Mouse (Mus musculus) liver, adult 2 months (tissue): Measurements from ENCODE around the gene Gm12184.

Source experiments
- CTCF ChIP-seq: fragments of 200-500 bp; IDR thresholded peaks from 2 replicates; pipeline ENCODE4 v1.5.1; 2011; ENCODE audit warnings: low read depth, low read length, control low read depth
- POLR2A ChIP-seq: fragments of 200-500 bp; IDR thresholded peaks from 2 replicates; pipeline ENCODE4 v1.6.1; 2011; ENCODE audit warnings: low read length, control low read depth; ENCODE audit not compliant: insufficient read depth; ENCODE audit errors: extremely low read depth

DNA sequence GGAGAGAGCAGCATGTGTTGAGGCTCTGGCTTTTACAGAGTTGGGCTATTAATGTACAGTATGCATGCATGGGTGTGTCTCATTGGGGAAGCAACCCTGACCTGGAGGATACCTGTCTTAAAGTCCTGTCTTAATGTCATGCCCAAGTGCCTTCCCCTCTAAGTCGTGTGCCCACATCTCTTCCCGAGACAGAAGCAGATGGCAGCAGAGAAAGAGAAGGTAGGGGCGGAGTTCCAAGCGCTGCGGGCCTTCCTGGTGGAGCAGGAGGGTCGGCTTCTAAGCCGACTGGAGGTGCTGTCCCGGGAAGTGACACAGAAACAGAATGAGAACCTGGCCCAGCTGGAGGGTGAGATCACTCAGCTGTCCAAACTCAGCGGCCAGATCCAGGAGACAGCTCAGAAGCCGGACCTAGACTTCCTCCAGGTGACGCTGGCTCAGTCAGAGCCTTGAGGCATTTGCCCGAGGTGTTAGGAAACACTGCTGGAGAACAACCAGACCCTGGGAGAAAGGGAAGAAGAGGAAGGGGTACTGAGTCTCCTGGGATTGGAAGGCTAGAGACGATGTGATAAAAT, 18.9 kb upstream of the Gm12184 start:
- TF ChIP-seq CTCF = no peak
- no peak for TF ChIP-seq POLR2A
